Mouse (Mus musculus) erythroblast, embryonic 14.5 days (primary cell): ENCODE results near the gene Mpc1.

Experiments
- GATA1 ChIP-seq: IDR thresholded peaks from 2 replicates; pipeline ENCODE4 v1.6.1; 2012; ENCODE audit warnings: low read length, inconsistent platforms, mixed read lengths
- TAL1 ChIP-seq: IDR thresholded peaks from 3 replicates; pipeline ENCODE4 v1.6.1; 2012; ENCODE audit warnings: low read length, inconsistent platforms, mixed read lengths

GRCm38 (mm10) chr17:8286987-8287386 is 4.3 kb downstream of the Mpc1 start:
- TF ChIP-seq TAL1, result no peak
- no peak for TF ChIP-seq GATA1
